Mouse (Mus musculus): ENCODE data around the gene Wbp1l. TPM values are rescaled to one million over a fixed set of nuclear protein-coding genes. Genes with fewer than 3 reads are reported as not detected.

Gene Wbp1l
- polyA plus RNA-seq, 1 experiment from 2014 or later, result 73.3 TPM

- in situ Hi-C loops (cut with MboI; ENCODE audit: low pct_unique_long_range_greater_than_20kb), result no loop called here
- CTCF ChIA-PET, result interaction anchor here (0.7 to 0.8 kb wide), 2 partner anchors 10 kb away, joined by 3 read pairs; no protein-coding TSS in a partner anchor
- POLR2A ChIA-PET, result interaction anchor here (0.6 kb wide), 1 partner anchor 241 kb away, joined by 3 read pairs; no protein-coding TSS in a partner anchor
- no peak for DNase-seq (ENCODE audit: low read depth, low spot score)
- ATAC-seq, result no peak
- H3K27me3 ChIP-seq, result no peaks in the 10 kb centered on the region
- TF ChIP-seq CTCF (IDR thresholded peaks at IDR 0.05), result no peak
Measured at GRCm38 (mm10) chr19:46697840-46698517, 99.1 kb downstream of the Wbp1l start.

- ChIA-PET CTCF (interaction anchor here (0.7 to 1.5 kb wide), 2 partner anchors 9 kb away, joined by 3 to 6 read pairs; partner anchors contain the start of gene Borcs7), POLR2A (no interaction called here)
- no peak for DNase-seq (ENCODE audit: low read depth, low spot score)
- peaks cover 3% of the 10 kb centered on the region for H3K27me3 ChIP-seq
- TF ChIP-seq CTCF (IDR thresholded peaks at IDR 0.05), result no peak
- ATAC-seq, result no peak
- in situ Hi-C loops (cut with MboI; ENCODE audit: low pct_unique_long_range_greater_than_20kb), result no loop called here
Measured at GRCm38 (mm10) chr19:46699011-46699481, 100.2 kb downstream of the Wbp1l start.

GRCm38 (mm10) chr19:46701156-46701555 lies 102.3 kb downstream of the Wbp1l start:
- DNase-seq (ENCODE audit: low read depth, low spot score), result no peak
- in situ Hi-C loops (cut with MboI; ENCODE audit: low pct_unique_long_range_greater_than_20kb), result no loop called here
- CTCF ChIA-PET, result interaction anchor here (1.3 kb wide), 1 partner anchor 55 kb away, joined by 3 read pairs; no protein-coding TSS in a partner anchor
- peaks cover 7% of the 10 kb centered on the region for H3K27me3 ChIP-seq
- POLR2A ChIA-PET, result no interaction called here
- ATAC-seq, result no peak
- no peak for TF ChIP-seq CTCF (IDR thresholded peaks at IDR 0.05)

- DNase-seq (ENCODE audit: low read depth, low spot score), result no peak
- no peak for TF ChIP-seq CTCF (IDR thresholded peaks at IDR 0.05)
- in situ Hi-C loops (cut with MboI; ENCODE audit: low pct_unique_long_range_greater_than_20kb), result no loop called here
- H3K27me3 ChIP-seq, result peaks cover 19% of the 10 kb centered on the region
- ChIA-PET POLR2A (interaction anchor here (0.7 kb wide), 1 partner anchor 222 kb away, joined by 3 read pairs; no protein-coding TSS in a partner anchor), CTCF (interaction anchor here (1.4 to 1.5 kb wide), 2 partner anchors 9 to 13 kb away, joined by 4 read pairs; no protein-coding TSS in a partner anchor)
- ATAC-seq, result no peak
Measured at GRCm38 (mm10) chr19:46705779-46706495, 107.1 kb downstream of the Wbp1l start.

GRCm38 (mm10) chr19:46706540-46707295 lies 107.8 kb downstream of the Wbp1l start:
- DNase-seq (ENCODE audit: low read depth, low spot score), result no peak
- ATAC-seq, result no peak
- TF ChIP-seq CTCF (IDR thresholded peaks at IDR 0.05), result no peak
- in situ Hi-C loops (cut with MboI; ENCODE audit: low pct_unique_long_range_greater_than_20kb), result no loop called here
- ChIA-PET CTCF (interaction anchor here (1.4 to 1.5 kb wide), 2 partner anchors 8 to 13 kb away, joined by 4 read pairs; no protein-coding TSS in a partner anchor), POLR2A (interaction anchor here (0.7 kb wide), 1 partner anchor 221 kb away, joined by 3 read pairs; no protein-coding TSS in a partner anchor)
- H3K27me3 ChIP-seq, result peaks cover 19% of the 10 kb centered on the region

Other genes with a start within 250 kb of the Wbp1l start
- gene 2310034G01Rik, start 248.8 kb upstream of the Wbp1l start, polyA plus RNA-seq (2021), result 0.42 TPM
- gene Actr1a, start 203.3 kb upstream of the Wbp1l start, polyA plus RNA-seq (2021), result 159 TPM
- 35.2 TPM for gene Sufu, start 202.2 kb upstream of the Wbp1l start, polyA plus RNA-seq (2021)
- gene Trim8, start 97.4 kb upstream of the Wbp1l start, polyA plus RNA-seq (2021), result 89.9 TPM
- 187 TPM for gene Arl3, start 25.9 kb upstream of the Wbp1l start, polyA plus RNA-seq (2021)
- gene Sfxn2, start 25.7 kb upstream of the Wbp1l start, polyA plus RNA-seq (2021), result 9.3 TPM
- not detected for gene Cyp17a1, start 74.1 kb downstream of the Wbp1l start, polyA plus RNA-seq (2021)
- 8.3 TPM for gene Borcs7, start 90.8 kb downstream of the Wbp1l start, polyA plus RNA-seq (2021)
- 0.13 TPM for gene As3mt, start 108.4 kb downstream of the Wbp1l start, polyA plus RNA-seq (2021)
- gene Cnnm2, start 162.5 kb downstream of the Wbp1l start, polyA plus RNA-seq (2021), result 53.2 TPM

Data from Patski (cell line).